Mouse (Mus musculus): ENCODE data around the gene Olfr95. TPM values are rescaled to one million over a fixed set of nuclear protein-coding genes. Genes with fewer than 3 reads are reported as not detected.

Olfr95 gene
- total and polyA plus RNA-seq, 3 experiments = 0.05 TPM; not detected in 2

DNA sequence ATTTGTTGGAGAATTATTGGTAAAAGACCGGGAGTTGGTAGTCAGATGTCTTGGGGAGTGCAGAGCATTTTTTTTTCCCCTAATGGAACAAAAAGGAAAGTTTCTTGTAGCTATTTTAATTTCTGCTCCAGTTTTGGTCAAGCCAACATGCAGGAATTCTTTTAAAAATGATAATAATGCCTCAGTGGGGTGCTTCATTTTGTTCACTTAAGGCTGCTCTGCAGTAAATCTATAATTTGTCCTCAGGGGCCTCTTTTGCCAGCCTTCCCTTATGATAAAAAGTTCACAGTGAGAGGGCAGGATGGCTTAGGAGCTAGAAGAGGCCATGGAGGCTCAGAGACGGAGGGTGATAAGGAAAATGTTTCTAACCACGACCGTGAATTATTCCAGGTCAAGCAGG is 6.9 kb upstream of the Olfr95 start, which contains the start of gene Olfr96:
TSS of gene Olfr96 (plus strand) at position 301 of the 400 bp plus-strand sequence.
- Histone ChIP-seq H3K27me3 (ENCODE audit: insufficient read depth, low read length) (no peaks in the 10 kb centered on the region), H3K9me3 (replicated peaks) (no peaks in the 10 kb centered on the region), H3K4me3 (ENCODE audit: low read depth, low read length) (no peak within 1 kb of the TSS), H3K4me1 (ENCODE audit: insufficient read depth, low read depth, low read length) (no peaks in the 10 kb centered on the region), H3K36me3 (replicated peaks) (no peaks in the 10 kb centered on the region)
- no peak for DNase-seq (ENCODE audit: low spot score)
- TF ChIP-seq POLR2AphosphoS5 (IDR thresholded peaks at IDR 0.05; ENCODE audit: insufficient replicate concordance, low read depth, low read length) = no peak
- TF ChIP-seq GATA2 (IDR thresholded peaks at IDR 0.05; ENCODE audit: borderline replicate concordance, low read depth, low read length) = no peak
- TF ChIP-seq TAL1 (conservative IDR thresholded peaks at IDR 0.05; ENCODE audit: low read depth, low read length) = no peak
- no peak for TF ChIP-seq CTCF (IDR thresholded peaks at IDR 0.05; ENCODE audit: low read depth, low read length)
- no peak for TF ChIP-seq GATA1 (IDR thresholded peaks at IDR 0.05; ENCODE audit: borderline replicate concordance, low read length)
- ATAC-seq (ENCODE audit: extremely low read depth, insufficient number of reproducible peaks, low FRiP score, poor library complexity, severe bottlenecking) = no peak

DNA sequence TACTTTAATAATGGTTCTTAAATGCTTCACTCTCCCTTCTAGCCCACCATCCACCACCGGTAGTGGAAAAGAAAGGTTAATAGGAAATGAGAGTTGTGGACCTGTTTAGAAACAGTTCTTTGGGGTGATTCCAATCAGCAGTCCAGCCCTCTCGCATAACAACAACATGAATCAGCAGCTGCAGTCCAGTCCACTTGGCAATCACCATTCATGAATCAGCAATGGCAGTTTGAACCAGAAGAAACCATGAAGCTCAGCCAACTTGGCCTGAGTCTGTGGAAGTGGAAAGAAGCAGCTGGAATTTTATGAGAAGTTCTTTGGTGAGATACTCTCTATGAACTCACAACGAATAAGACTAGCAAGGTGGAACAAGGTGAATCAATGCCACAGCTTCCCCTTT is 5.6 kb upstream of the Olfr95 start:
- no peak for ATAC-seq (ENCODE audit: extremely low read depth, insufficient number of reproducible peaks, low FRiP score, poor library complexity, severe bottlenecking)

DNA sequence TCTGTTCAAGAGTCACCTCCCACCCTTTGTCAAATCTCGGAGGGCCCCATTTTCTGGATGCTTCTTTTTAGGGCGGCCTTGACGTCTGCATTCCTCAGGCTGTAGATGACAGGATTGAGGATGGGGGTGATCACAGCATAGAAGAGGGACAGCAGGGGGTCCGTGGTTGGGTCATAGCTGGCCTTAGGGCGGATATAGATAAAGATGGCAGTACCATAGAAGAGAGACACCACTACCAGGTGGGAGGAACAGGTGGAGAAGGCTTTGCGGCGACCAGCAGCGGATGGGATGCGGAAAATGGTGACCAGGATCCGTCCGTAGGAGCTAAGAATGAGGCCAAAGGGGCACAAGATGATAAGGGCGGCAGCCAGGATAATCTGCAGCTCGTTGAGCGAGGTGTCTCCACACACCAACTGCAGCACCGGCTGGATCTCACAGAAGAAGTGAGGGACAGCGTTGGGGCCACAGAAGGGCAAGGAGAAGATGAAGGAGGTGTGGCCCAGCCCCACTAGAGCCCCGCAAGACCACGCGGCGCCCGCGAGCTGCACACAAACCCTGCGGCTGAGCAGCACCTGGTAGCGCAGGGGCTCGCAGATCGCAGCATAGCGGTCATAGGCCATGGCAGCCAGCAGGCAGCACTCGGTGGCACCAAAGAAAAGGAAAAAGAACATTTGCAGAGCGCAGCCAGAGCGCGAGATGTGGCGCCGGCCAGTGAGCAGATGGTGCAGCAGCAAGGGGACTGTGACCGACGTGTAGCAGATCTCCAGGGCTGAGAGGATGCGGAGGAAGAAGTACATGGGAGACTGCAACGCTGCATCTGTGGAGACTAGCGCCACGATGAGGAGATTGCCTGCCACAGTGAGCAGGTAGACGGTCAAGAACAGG is 1.8 kb downstream of the Olfr95 start:
- no peaks in the 10 kb centered on the region for H3K9me3 ChIP-seq (replicated peaks)
- no peaks in the 10 kb centered on the region for H3K36me3 ChIP-seq (replicated peaks)
- no peak for ATAC-seq (ENCODE audit: extremely low read depth, insufficient number of reproducible peaks, low FRiP score, poor library complexity, severe bottlenecking)
- H3K27me3 ChIP-seq (ENCODE audit: insufficient read depth, low read length) = no peaks in the 10 kb centered on the region
- H3K4me1 ChIP-seq (ENCODE audit: insufficient read depth, low read depth, low read length) = no peaks in the 10 kb centered on the region
- TF ChIP-seq GATA2 (IDR thresholded peaks at IDR 0.05; ENCODE audit: borderline replicate concordance, low read depth, low read length) = no peak
- no peak for TF ChIP-seq CTCF (IDR thresholded peaks at IDR 0.05; ENCODE audit: low read depth, low read length)
- TF ChIP-seq GATA1 (IDR thresholded peaks at IDR 0.05; ENCODE audit: borderline replicate concordance, low read length) = no peak
- no peak for TF ChIP-seq POLR2AphosphoS5 (IDR thresholded peaks at IDR 0.05; ENCODE audit: insufficient replicate concordance, low read depth, low read length)
- TF ChIP-seq TAL1 (conservative IDR thresholded peaks at IDR 0.05; ENCODE audit: low read depth, low read length) = no peak
- no peak overlapping the region for H3K4me3 ChIP-seq (ENCODE audit: low read depth, low read length)
- DNase-seq (ENCODE audit: low spot score) = no peak

More for the DNA sequence above, 5.6 kb upstream of the Olfr95 start:
- no peaks in the 10 kb centered on the region for H3K9me3 ChIP-seq (replicated peaks)
- H3K27me3 ChIP-seq (ENCODE audit: insufficient read depth, low read length) = no peaks in the 10 kb centered on the region
- H3K4me1 ChIP-seq (ENCODE audit: insufficient read depth, low read depth, low read length) = no peaks in the 10 kb centered on the region
- no peak for TF ChIP-seq TAL1 (conservative IDR thresholded peaks at IDR 0.05; ENCODE audit: low read depth, low read length)
- no peak for TF ChIP-seq CTCF (IDR thresholded peaks at IDR 0.05; ENCODE audit: low read depth, low read length)
- TF ChIP-seq POLR2AphosphoS5 (IDR thresholded peaks at IDR 0.05; ENCODE audit: insufficient replicate concordance, low read depth, low read length) = no peak
- no peak for TF ChIP-seq GATA2 (IDR thresholded peaks at IDR 0.05; ENCODE audit: borderline replicate concordance, low read depth, low read length)
- TF ChIP-seq GATA1 (IDR thresholded peaks at IDR 0.05; ENCODE audit: borderline replicate concordance, low read length) = no peak
- no peaks in the 10 kb centered on the region for H3K36me3 ChIP-seq (replicated peaks)
- DNase-seq (ENCODE audit: low spot score) = no peak
- H3K4me3 ChIP-seq (ENCODE audit: low read depth, low read length) = no peak overlapping the region

DNA sequence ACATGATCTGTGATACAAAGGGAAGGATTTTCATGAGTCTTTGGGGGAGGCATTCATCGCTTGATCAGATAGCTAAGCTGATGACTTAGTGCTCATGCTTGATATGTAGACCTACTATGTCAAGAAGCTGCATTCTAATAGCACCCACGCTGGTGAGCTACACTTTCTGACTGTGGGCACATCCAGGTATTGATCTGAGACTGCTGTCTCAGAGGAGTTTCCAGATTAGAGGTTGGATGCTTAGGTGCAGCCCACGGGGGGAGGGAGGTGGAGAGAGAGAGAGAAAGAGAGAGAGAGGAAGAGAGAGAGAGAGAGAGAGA is 9.0 kb downstream of the Olfr95 start:
- Histone ChIP-seq H3K4me3 (ENCODE audit: low read depth, low read length) (no peak overlapping the region), H3K36me3 (replicated peaks) (no peaks in the 10 kb centered on the region), H3K4me1 (ENCODE audit: insufficient read depth, low read depth, low read length) (no peaks in the 10 kb centered on the region), H3K9me3 (replicated peaks) (no peaks in the 10 kb centered on the region), H3K27me3 (ENCODE audit: insufficient read depth, low read length) (no peaks in the 10 kb centered on the region)
- ATAC-seq (ENCODE audit: extremely low read depth, insufficient number of reproducible peaks, low FRiP score, poor library complexity, severe bottlenecking) = no peak
- DNase-seq (ENCODE audit: low spot score) = no peak
- no peak for TF ChIP-seq TAL1 (conservative IDR thresholded peaks at IDR 0.05; ENCODE audit: low read depth, low read length)
- no peak for TF ChIP-seq CTCF (IDR thresholded peaks at IDR 0.05; ENCODE audit: low read depth, low read length)
- no peak for TF ChIP-seq GATA1 (IDR thresholded peaks at IDR 0.05; ENCODE audit: borderline replicate concordance, low read length)
- TF ChIP-seq GATA2 (IDR thresholded peaks at IDR 0.05; ENCODE audit: borderline replicate concordance, low read depth, low read length) = no peak
- no peak for TF ChIP-seq POLR2AphosphoS5 (IDR thresholded peaks at IDR 0.05; ENCODE audit: insufficient replicate concordance, low read depth, low read length)

DNA sequence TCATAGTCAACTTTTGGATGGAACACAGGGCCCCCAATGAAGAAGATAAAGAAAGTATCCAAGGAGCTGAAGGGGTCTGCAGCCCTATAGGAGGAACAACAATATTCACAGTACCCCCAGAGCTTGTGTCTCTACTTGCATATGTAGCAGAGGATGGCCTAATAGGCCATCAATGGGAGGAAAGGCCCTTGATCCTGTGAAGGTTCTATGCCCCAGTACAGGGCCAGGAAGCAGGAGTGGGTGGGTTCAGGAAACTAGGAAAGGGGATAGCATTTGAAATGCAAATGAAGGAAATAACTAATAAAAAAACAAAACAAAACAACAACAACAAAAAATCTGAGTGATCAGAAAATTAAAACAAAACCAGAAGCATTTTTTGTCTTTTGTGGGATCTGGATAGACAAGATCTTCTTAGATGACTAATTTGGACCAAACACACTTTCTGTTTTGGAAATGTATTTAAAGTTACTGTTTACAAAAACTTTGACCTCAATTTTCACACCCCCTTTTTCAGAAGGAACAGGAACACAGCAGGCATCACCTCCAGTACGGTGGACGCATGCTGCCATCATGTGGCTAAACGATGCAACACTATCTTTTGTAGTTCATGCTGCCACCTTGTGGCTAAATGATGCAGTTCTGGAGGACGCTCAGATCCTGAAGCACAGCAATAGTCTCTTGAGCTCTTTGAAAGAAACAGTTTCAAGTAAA is 9.6 kb downstream of the Olfr95 start:
- peak; percentile 84 for ATAC-seq (ENCODE audit: extremely low read depth, insufficient number of reproducible peaks, low FRiP score, poor library complexity, severe bottlenecking)
- H3K4me1 ChIP-seq (ENCODE audit: insufficient read depth, low read depth, low read length) = no peaks in the 10 kb centered on the region
- H3K9me3 ChIP-seq (replicated peaks) = no peaks in the 10 kb centered on the region
- H3K36me3 ChIP-seq (replicated peaks) = no peaks in the 10 kb centered on the region
- no peak overlapping the region for H3K4me3 ChIP-seq (ENCODE audit: low read depth, low read length)
- no peak for TF ChIP-seq POLR2AphosphoS5 (IDR thresholded peaks at IDR 0.05; ENCODE audit: insufficient replicate concordance, low read depth, low read length)
- TF ChIP-seq GATA1 (IDR thresholded peaks at IDR 0.05; ENCODE audit: borderline replicate concordance, low read length) = no peak
- peak; percentile 78 for TF ChIP-seq CTCF (IDR thresholded peaks at IDR 0.05; ENCODE audit: low read depth, low read length)
- DNase-seq (ENCODE audit: low spot score) = peak; percentile 23
- no peaks in the 10 kb centered on the region for H3K27me3 ChIP-seq (ENCODE audit: insufficient read depth, low read length)

DNA sequence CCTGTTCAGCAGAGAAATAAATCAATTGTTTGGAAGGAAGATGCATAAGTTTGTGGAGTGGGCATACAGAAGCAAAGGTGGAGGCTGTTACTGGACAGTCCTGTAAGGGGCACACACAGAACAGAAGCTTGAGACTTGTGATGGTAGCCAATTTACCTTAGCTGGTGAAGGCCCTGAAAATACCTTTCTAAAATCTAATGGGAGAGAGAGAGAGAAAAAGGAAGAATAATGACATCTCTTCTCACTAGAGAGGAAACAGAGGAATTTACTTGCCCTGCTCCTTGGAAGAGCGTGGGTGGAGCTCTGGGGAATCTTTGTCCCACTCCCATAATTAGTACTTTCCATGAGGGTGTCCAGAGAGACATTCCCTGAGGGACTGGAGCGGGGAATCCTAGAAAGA is 12.0 kb downstream of the Olfr95 start, which contains the start of gene Olfr94:
TSS of gene Olfr94 (minus strand) at position 101 of the 400 bp plus-strand sequence.
- Histone ChIP-seq H3K4me1 (ENCODE audit: insufficient read depth, low read depth, low read length) (no peaks in the 10 kb centered on the region), H3K9me3 (replicated peaks) (peaks cover 8% of the 10 kb centered on the region), H3K36me3 (replicated peaks) (no peaks in the 10 kb centered on the region), H3K4me3 (ENCODE audit: low read depth, low read length) (no peak within 1 kb of the TSS), H3K27me3 (ENCODE audit: insufficient read depth, low read length) (peaks cover 3% of the 10 kb centered on the region; the same call in 1 of the 2 replicates)
- no peak for TF ChIP-seq GATA1 (IDR thresholded peaks at IDR 0.05; ENCODE audit: borderline replicate concordance, low read length)
- no peak for DNase-seq (ENCODE audit: low spot score)
- no peak for ATAC-seq (ENCODE audit: extremely low read depth, insufficient number of reproducible peaks, low FRiP score, poor library complexity, severe bottlenecking)

All from G1E (cell line).